Mouse (Mus musculus) frontal cortex, adult 2 months (tissue): ENCODE results near the gene Olfr933. TPM values are rescaled to one million over a fixed set of nuclear protein-coding genes. Genes with fewer than 3 reads are reported as not detected.

Experiments used
- DNase-seq, 2 experiments: peaks; one replicate each; pipeline ENCODE4 v3.0.0; 2022; ENCODE audit warnings: low spot score in 1 of 2; ENCODE audit errors: extremely low spot score in 1 of 2
- polyA plus RNA-seq: library from polyadenylated mRNA; depleted of rRNA; stranded (reverse); fragments of >200 nt; gene quantifications from 2 replicates; pipeline ENCODE4 v1.2.3, GENCODE M21; 2012; rRNA removed

Olfr933 gene
- polyA plus RNA-seq = not detected in 2 replicates

DNA sequence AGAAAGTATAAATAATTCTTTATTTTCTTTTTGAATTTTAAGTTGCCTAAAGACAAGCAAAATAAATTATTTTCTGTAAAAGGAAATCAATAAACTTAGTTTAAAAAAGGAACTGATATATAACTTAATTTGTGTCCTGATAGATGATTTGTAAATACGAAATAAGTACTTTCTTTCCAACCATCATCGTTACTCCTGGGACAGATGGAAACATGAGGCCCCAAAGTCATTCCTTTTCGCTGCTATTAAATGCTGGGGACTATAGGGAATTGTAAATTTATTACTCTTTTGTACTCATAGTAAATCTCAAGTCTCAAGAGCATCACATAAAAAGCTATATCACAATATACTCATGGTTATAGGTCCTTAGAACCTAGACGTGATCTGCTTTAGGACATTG is at the start of gene Olfr933:
TSS of gene Olfr933 (plus strand) at position 301 of the 400 bp plus-strand sequence.
- no peak for DNase-seq

DNA sequence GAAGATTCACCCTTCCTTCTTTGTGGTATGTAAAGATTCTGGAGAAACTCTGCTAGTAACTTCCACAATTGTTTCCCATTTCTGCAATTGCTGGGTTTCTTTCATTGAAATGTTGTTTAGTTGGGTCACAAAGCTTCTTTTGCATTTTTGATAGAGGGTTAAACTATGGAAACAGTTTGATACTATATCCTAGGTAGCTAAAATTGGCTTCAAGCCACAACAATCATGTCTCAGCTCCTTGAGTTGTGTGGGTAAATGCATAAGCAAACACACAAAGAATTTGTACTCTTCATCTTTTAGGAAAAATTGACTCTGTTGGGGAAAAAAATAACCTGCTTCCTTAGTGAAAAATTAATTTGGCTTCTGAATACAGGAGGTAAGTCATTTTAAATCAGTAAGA is 42.6 kb upstream of the Olfr933 start, which contains the start of gene Olfr930:
TSS of gene Olfr930 (plus strand) at position 301 of the 400 bp plus-strand sequence.
- no peak for DNase-seq

DNA sequence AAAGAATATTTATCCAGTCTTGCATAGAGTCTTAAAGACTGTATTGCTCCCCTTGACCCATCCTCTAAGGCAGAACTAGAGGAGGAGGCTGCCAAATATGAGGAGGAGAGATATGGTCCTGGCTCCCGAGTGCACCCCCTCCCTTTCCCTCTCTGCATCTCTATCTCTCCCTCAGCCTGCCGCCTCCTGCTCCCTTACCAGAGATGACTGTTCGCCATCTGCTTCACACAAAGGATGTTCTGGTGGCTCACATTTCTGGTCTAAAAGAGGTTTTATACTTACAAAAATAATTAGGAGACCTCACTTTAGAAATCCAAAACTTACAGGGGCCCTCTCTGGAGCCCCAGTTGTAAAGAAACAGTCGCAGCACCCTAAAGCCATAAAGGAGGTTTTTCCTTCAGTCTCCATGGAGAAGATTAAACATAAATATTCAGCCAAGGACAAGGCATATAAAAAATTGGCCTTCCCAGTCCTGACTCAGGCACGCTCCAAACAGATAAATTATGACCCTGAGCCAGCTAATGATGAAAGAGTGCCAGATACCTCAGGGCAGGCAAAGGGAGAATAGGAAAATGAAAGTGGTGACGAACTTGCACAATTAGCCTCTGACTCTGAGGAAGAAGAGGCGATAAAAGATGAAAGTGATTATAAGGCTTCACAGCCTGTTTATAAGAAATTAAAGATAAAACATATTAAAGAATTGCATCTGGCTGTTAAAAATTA is 18.6 kb upstream of the Olfr933 start:
- peak; percentile 49 to 55 for DNase-seq

DNA sequence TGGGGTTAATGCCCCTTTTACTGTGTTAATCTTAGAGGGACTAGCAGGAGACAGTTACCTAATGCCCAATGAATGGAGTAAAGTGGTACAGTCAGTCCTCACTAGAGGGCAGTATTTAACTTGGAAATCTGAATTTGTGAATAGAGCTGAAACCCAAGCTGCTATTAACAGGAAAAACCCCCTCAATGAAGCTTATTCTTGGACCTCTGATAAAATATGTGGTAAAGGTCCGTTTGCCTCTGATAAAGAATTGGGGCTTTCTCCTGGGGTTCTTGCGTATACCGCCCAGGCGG is 18.0 kb upstream of the Olfr933 start:
- DNase-seq = peak in 1 of 2 experiments; percentile 14

DNA sequence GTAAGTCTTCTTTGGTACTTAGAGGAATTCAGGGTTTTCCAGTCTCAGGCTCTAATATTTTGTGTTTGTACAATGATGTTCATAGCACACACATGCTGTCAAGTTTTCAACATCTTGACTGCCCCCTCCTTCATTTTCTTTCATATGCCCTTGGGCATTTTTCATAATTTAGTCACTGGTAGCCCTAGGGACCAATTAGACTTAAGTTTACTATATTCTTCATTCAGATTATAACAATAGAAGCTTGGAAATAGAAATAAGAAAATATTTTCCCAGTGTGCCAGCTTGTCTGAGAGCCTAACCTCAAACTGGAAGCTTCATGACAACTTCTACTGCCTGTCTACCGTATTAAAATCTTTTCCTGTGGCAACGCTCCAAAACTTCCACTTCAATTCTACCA is 16.1 kb downstream of the Olfr933 start, which contains the start of gene Olfr934:
TSS of gene Olfr934 (minus strand) at position 101 of the 400 bp plus-strand sequence.
- no peak for DNase-seq

DNA sequence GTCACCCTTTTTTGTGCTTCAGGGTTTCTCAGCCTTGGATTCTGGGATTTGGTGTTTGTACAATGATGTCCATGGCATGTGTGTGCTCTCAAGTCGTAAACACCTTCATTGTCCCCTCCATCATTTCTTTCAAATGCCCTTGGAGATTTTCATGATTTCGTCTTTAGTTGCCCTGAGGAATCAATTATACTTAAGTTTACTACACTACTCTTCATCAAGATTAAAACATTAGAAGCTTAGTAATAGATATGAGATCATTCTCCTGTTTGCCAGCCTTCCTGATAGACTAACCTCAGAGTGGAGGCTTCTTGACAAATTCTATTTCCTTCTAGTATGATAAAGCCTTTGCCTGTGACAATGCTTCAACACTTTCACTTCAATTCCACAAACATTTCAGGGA is 27.5 kb downstream of the Olfr933 start, which contains the start of gene Olfr935:
TSS of gene Olfr935 (minus strand) at position 101 of the 400 bp plus-strand sequence.
- DNase-seq = no peak

DNA sequence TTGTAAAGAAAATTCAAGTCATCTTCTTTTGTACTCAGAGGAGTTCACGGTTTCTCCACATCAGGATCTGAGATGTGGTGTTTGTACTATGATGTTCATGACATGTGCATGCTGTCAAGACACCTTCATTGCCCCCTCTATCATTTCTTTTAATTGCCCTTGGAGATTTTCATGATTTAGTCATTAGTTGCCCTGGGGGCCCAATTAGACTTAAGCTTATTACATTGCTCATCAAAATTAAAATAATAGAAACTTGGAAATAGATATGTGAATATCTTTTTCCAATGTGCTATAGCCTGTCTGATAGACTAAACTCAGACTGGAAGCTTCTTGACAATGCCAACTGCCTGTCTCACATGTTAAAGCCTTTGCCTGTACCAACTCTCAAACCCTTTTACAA is 51.2 kb downstream of the Olfr933 start, which contains the start of gene Olfr146:
TSS of gene Olfr146 (minus strand) at position 101 of the 400 bp plus-strand sequence.
- no peak for DNase-seq

Other genes starting within 250 kb of the Olfr933 start
- gene Olfr920, start 220.0 kb upstream of the Olfr933 start, polyA plus RNA-seq = 0.18 and 0.19 TPM in 2 replicates
- 0.06 and 0.08 TPM in 2 replicates for gene Olfr921, start 199.2 kb upstream of the Olfr933 start, polyA plus RNA-seq
- not detected in 2 replicates for gene Olfr922, start 157.7 kb upstream of the Olfr933 start, polyA plus RNA-seq
- gene Olfr923, start 145.8 kb upstream of the Olfr933 start, polyA plus RNA-seq = not detected in 2 replicates
- not detected in 2 replicates for gene Olfr924, start 127.9 kb upstream of the Olfr933 start, polyA plus RNA-seq
- gene Olfr26, start 117.3 kb upstream of the Olfr933 start, polyA plus RNA-seq = not detected in 2 replicates
- gene Olfr926, start 95.2 kb upstream of the Olfr933 start, polyA plus RNA-seq = not detected in 2 replicates
- gene Olfr930, start 42.5 kb upstream of the Olfr933 start, polyA plus RNA-seq = not detected in 2 replicates
- gene Olfr934, start 16.0 kb downstream of the Olfr933 start, polyA plus RNA-seq = not detected in 2 replicates
- gene Olfr935, start 27.4 kb downstream of the Olfr933 start, polyA plus RNA-seq = not detected in 2 replicates
- gene Olfr146, start 51.1 kb downstream of the Olfr933 start, polyA plus RNA-seq = not detected in 2 replicates
- 0.06 TPM in 1 of 2 replicates, not detected in the other for gene Olfr937, start 92.6 kb downstream of the Olfr933 start, polyA plus RNA-seq
- not detected in 2 replicates for gene Olfr938, start 106.6 kb downstream of the Olfr933 start, polyA plus RNA-seq
- gene Olfr27, start 155.8 kb downstream of the Olfr933 start, polyA plus RNA-seq = not detected in 2 replicates
- gene Olfr943, start 194.0 kb downstream of the Olfr933 start, polyA plus RNA-seq = not detected in 2 replicates
- gene Olfr944, start 229.6 kb downstream of the Olfr933 start, polyA plus RNA-seq = not detected in 2 replicates